Mouse (Mus musculus): ENCODE results near the gene Gm20905.
"Not testable (repeated sequence)": the region's sequence is repeated elsewhere in the genome, so short reads cannot be mapped to it uniquely, and the experiment has no call there.

Gene Gm20905

DNA sequence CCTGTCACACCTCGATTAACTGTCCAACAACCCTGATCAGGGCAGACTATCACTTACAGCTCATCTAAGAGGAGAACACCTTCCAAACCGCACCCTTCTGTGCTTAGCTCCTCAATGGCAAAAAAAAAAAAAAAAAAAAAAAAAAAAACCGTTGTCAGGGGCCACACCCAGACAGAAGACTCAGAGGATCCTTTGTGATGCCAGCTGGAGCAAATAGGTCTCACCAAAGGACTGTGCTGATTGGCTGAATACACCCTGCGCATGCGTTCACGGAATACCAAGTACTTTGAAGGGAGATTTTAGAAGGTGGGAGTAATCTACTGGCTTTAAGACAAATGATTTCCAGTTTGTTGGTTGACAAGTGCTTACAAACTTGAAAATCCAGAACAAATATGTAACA, at the start of gene Gm20905:
Gene Gm20905 (minus strand): TSS at position 101 of the 400 bp plus-strand sequence.
- DNase-seq = not testable (repeated sequence)

Data from kidney, adult 9 months (tissue).